Mouse (Mus musculus) limb, embryonic 13.5 days (tissue): ENCODE measurements around the gene Cfap65. TPM values are rescaled to one million over a fixed set of nuclear protein-coding genes. Genes with fewer than 3 reads are reported as not detected.

Experiments used
- ATAC-seq: fragments of 200-750 bp; cut with Nextera tagmentation; 2 replicates; pipeline ENCODE4 v1.8.0; 2017; ENCODE audit warnings: low read depth, moderate number of reproducible peaks, moderate TSS enrichment; ENCODE audit not compliant: low FRiP score
- H3K27ac ChIP-seq: fragments of 300-500 bp; sonication (generic); 2 replicates; pipeline ENCODE4 v1.5.1; 2015; ENCODE audit warnings: inconsistent platforms, mild to moderate bottlenecking, moderate library complexity
- H3K27me3 ChIP-seq: fragments of 300-500 bp; sonication (generic); 2 replicates; pipeline ENCODE4 v1.6.1; 2015; ENCODE audit warnings: mild to moderate bottlenecking, inconsistent platforms
- H3K36me3 ChIP-seq: fragments of 300-500 bp; sonication (generic); 2 replicates; pipeline ENCODE4 v1.6.1; 2015; ENCODE audit warnings: inconsistent platforms, mild to moderate bottlenecking, moderate library complexity
- H3K4me1 ChIP-seq: fragments of 300-500 bp; sonication (generic); 2 replicates; pipeline ENCODE4 v1.6.1; 2015; ENCODE audit warnings: inconsistent platforms
- H3K4me2 ChIP-seq: fragments of 300-500 bp; sonication (generic); replicated peaks from 2 replicates; pipeline ENCODE4 v1.6.1; 2015; ENCODE audit warnings: inconsistent platforms, mild to moderate bottlenecking, moderate library complexity
- H3K4me3 ChIP-seq: fragments of 300-500 bp; sonication (generic); 2 replicates; pipeline ENCODE4 v1.5.1; 2015; ENCODE audit warnings: moderate library complexity, mild to moderate bottlenecking, inconsistent platforms
- H3K9ac ChIP-seq: fragments of 300-500 bp; sonication (generic); 2 replicates; pipeline ENCODE4 v1.6.1; 2015; ENCODE audit warnings: mild to moderate bottlenecking, inconsistent platforms
- H3K9me3 ChIP-seq: fragments of 300-500 bp; sonication (generic); 2 replicates; pipeline ENCODE4 v1.6.1; 2016; ENCODE audit warnings: inconsistent platforms
- WGBS: fragments of 180-500 bp; shearing (Covaris S2); methylation state at CpG from one replicate; pipeline ENCODE4 v1.1.7; 2015; 5-methylcytosine and 5-hydroxymethylcytosine counted together
- microRNA counts: library from miRNA; unstranded; fragments of <30 nt; microRNA quantifications from one replicate; lab custom pipeline; 2016
- microRNA-seq: library from miRNA; unstranded; fragments of <30 nt; microRNA quantifications from one replicate; pipeline ENCODE4, GENCODE M21; 2016
- polyA plus RNA-seq: library from polyadenylated mRNA; unstranded; fragments of >200 nt; fragmentation: Nextera tagmentation; extraction: Ambion mirVana; gene quantifications from 2 replicates; pipeline ENCODE4 v1.2.1, GENCODE M21; 2015

Cfap65 gene
- polyA plus RNA-seq, 1 experiment from 2014 or later = not detected

- peak overlapping the region; percentile 29 for H3K4me3 ChIP-seq
- peaks cover 78% of the 10 kb centered on the region for H3K27me3 ChIP-seq
- H3K9me3 ChIP-seq = no peaks in the 10 kb centered on the region
- H3K4me1 ChIP-seq = peaks cover 30% of the 10 kb centered on the region
- ATAC-seq = no peak
- H3K27ac ChIP-seq = no peak overlapping the region
- peak overlapping the region; percentile 58 for H3K4me2 ChIP-seq
- H3K9ac ChIP-seq = no peak overlapping the region
- 7% methylated on average over 16 of the region's 16 CpGs for WGBS
- no peaks in the 10 kb centered on the region for H3K36me3 ChIP-seq
Observed at GRCm38 (mm10) chr1:74858805-74859204, 76.6 kb downstream of the Cfap65 start.

GRCm38 (mm10) chr1:74858171-74858719 lies 77.2 kb downstream of the Cfap65 start:
- WGBS = under 1% methylated on average over 29 of the region's 29 CpGs
- no peak for ATAC-seq
- Histone ChIP-seq H3K4me1 (peaks cover 30% of the 10 kb centered on the region), H3K27me3 (peaks cover 83% of the 10 kb centered on the region), H3K9me3 (no peaks in the 10 kb centered on the region), H3K9ac (no peak overlapping the region), H3K27ac (no peak overlapping the region), H3K4me2 (peak overlapping the region; percentile 58), H3K4me3 (peak overlapping the region; percentile 29), H3K36me3 (no peaks in the 10 kb centered on the region)

GRCm38 (mm10) chr1:74857677-74858076 lies 77.7 kb downstream of the Cfap65 start:
- 5% methylated on average over 4 of the region's 4 CpGs for WGBS
- H3K4me3 ChIP-seq = peak overlapping the region; percentile 29
- no peak for ATAC-seq
- peaks cover 30% of the 10 kb centered on the region for H3K4me1 ChIP-seq
- H3K9me3 ChIP-seq = no peaks in the 10 kb centered on the region
- H3K27ac ChIP-seq = no peak overlapping the region
- no peak overlapping the region for H3K9ac ChIP-seq
- peak overlapping the region; percentile 58 for H3K4me2 ChIP-seq
- H3K36me3 ChIP-seq = no peaks in the 10 kb centered on the region
- H3K27me3 ChIP-seq = peaks cover 89% of the 10 kb centered on the region

- Histone ChIP-seq H3K4me1 (peaks cover 30% of the 10 kb centered on the region), H3K9me3 (no peaks in the 10 kb centered on the region), H3K9ac (no peak overlapping the region), H3K4me3 (0 out of 2 replicates have a peak overlapping the region, but pooled peaks have one; percentile 3), H3K4me2 (no peak overlapping the region), H3K27me3 (peaks cover 94% of the 10 kb centered on the region), H3K27ac (no peak overlapping the region), H3K36me3 (no peaks in the 10 kb centered on the region)
- 2% methylated on average over 20 of the region's 20 CpGs for WGBS
- no peak for ATAC-seq
Observed at GRCm38 (mm10) chr1:74857201-74857600, 78.2 kb downstream of the Cfap65 start.

GRCm38 (mm10) chr1:74856791-74857190 lies 78.6 kb downstream of the Cfap65 start:
- WGBS = under 1% methylated on average over 7 of the region's 7 CpGs
- no peak overlapping the region for H3K27ac ChIP-seq
- peaks cover 30% of the 10 kb centered on the region for H3K4me1 ChIP-seq
- ATAC-seq = no peak
- no peak overlapping the region; the same call in 1 of the 2 replicates for H3K4me3 ChIP-seq
- no peaks in the 10 kb centered on the region for H3K36me3 ChIP-seq
- H3K9ac ChIP-seq = no peak overlapping the region
- H3K4me2 ChIP-seq = no peak overlapping the region
- H3K9me3 ChIP-seq = no peaks in the 10 kb centered on the region
- H3K27me3 ChIP-seq = peaks cover 94% of the 10 kb centered on the region

- no peak overlapping the region for H3K27ac ChIP-seq
- peak overlapping the region; percentile 97 for H3K4me2 ChIP-seq
- no peaks in the 10 kb centered on the region for H3K36me3 ChIP-seq
- H3K9ac ChIP-seq = no peak overlapping the region
- peaks cover 30% of the 10 kb centered on the region for H3K4me1 ChIP-seq
- WGBS = 2% methylated on average over 11 of the region's 11 CpGs
- H3K27me3 ChIP-seq = peaks cover 97% of the 10 kb centered on the region
- peak overlapping the region; percentile 72 for H3K4me3 ChIP-seq
- no peak for ATAC-seq
- H3K9me3 ChIP-seq = no peaks in the 10 kb centered on the region
Observed at GRCm38 (mm10) chr1:74856439-74856720, 79.0 kb downstream of the Cfap65 start.

- H3K9ac ChIP-seq = no peak overlapping the region
- ATAC-seq = no peak
- under 1% methylated on average over 72 of the region's 74 CpGs for WGBS
- peak overlapping the region; percentile 72 for H3K4me3 ChIP-seq
- peaks cover 99% of the 10 kb centered on the region for H3K27me3 ChIP-seq
- H3K4me1 ChIP-seq = peaks cover 30% of the 10 kb centered on the region
- H3K36me3 ChIP-seq = no peaks in the 10 kb centered on the region
- peak overlapping the region; percentile 97 for H3K4me2 ChIP-seq
- no peak overlapping the region for H3K27ac ChIP-seq
- H3K9me3 ChIP-seq = no peaks in the 10 kb centered on the region
Observed at GRCm38 (mm10) chr1:74855651-74856438, 79.6 kb downstream of the Cfap65 start.

GRCm38 (mm10) chr1:74855156-74855555 lies 80.2 kb downstream of the Cfap65 start:
- no peak for ATAC-seq
- Histone ChIP-seq H3K9ac (peak overlapping the region; percentile 66), H3K27me3 (peaks cover 99% of the 10 kb centered on the region), H3K9me3 (no peaks in the 10 kb centered on the region), H3K27ac (no peak overlapping the region), H3K4me2 (peak overlapping the region; percentile 97), H3K36me3 (no peaks in the 10 kb centered on the region), H3K4me1 (peaks cover 30% of the 10 kb centered on the region), H3K4me3 (peak overlapping the region; percentile 72)
- under 1% methylated on average over 47 of the region's 48 CpGs for WGBS

- Histone ChIP-seq H3K4me3 (peak within 1 kb of the TSS; percentile 72), H3K27ac (no peak within 1 kb of the TSS), H3K4me2 (peak within 1 kb of the TSS; percentile 97), H3K9ac (peak within 1 kb of the TSS; percentile 66), H3K9me3 (no peaks in the 10 kb centered on the region), H3K36me3 (no peaks in the 10 kb centered on the region), H3K4me1 (peaks cover 30% of the 10 kb centered on the region), H3K27me3 (peaks cover 99% of the 10 kb centered on the region)
- ATAC-seq = peak; percentile 96
- WGBS = 4% methylated on average over 24 of the region's 39 CpGs
Observed at GRCm38 (mm10) chr1:74854306-74855056, 80.9 kb downstream of the Cfap65 start, which contains the start of gene Cdk5r2. Gene Cdk5r2 (plus strand): TSS chr1:74854934.

MicroRNAs within 50 kb of the gene (microRNA counts, 519-probe panel; counts per million panel counts)
- 2,242 counts per million, percentile 31 among the panel's probes with 10 or more counts for microRNA mmu-miR-375 (lab: Ali Mortazavi, UCI)

Small RNA genes lying within 50 kb of the gene (microRNA-seq; reads per million reads assigned to microRNA genes)
- gene Mir375 = 775 reads per million, percentile 73 among the genes with 10 or more reads in this experiment

Other genes with a start within 250 kb of the Cfap65 start
- 12.7 and 14.1 TPM in 2 replicates for gene Cyp27a1, start 222.0 kb downstream of the Cfap65 start, polyA plus RNA-seq
- gene Prkag3, start 186.4 kb downstream of the Cfap65 start, polyA plus RNA-seq = 1.9 and 2.1 TPM in 2 replicates
- 39.7 and 51.8 TPM in 2 replicates for gene Wnt6, start 163.7 kb downstream of the Cfap65 start, polyA plus RNA-seq
- gene Wnt10a, start 144.1 kb downstream of the Cfap65 start, polyA plus RNA-seq = 3.9 and 4.5 TPM in 2 replicates
- 0.11 TPM in 1 of 2 replicates, not detected in the other for gene Cdk5r2, start 80.7 kb downstream of the Cfap65 start, polyA plus RNA-seq
- 0.11 TPM in 1 of 2 replicates, not detected in the other for gene Fev, start 50.2 kb downstream of the Cfap65 start, polyA plus RNA-seq
- not detected in 2 replicates for gene Cryba2, start 42.5 kb downstream of the Cfap65 start, polyA plus RNA-seq
- 8.4 and 8.6 TPM in 2 replicates for gene Ihh, start 16.1 kb upstream of the Cfap65 start, polyA plus RNA-seq
- 11.8 and 12.7 TPM in 2 replicates for gene Nhej1, start 189.6 kb upstream of the Cfap65 start, polyA plus RNA-seq
- 0.15 TPM in 2 replicates for gene Slc23a3, start 198.3 kb upstream of the Cfap65 start, polyA plus RNA-seq
- 47.7 and 49.4 TPM in 2 replicates for gene Cnppd1, start 207.1 kb upstream of the Cfap65 start, polyA plus RNA-seq
- gene Retreg2, start 207.2 kb upstream of the Cfap65 start, polyA plus RNA-seq = 36.4 and 38.3 TPM in 2 replicates
- 36.3 and 36.8 TPM in 2 replicates for gene Zfand2b, start 233.0 kb upstream of the Cfap65 start, polyA plus RNA-seq
- 39.5 and 40.9 TPM in 2 replicates for gene Abcb6, start 244.8 kb upstream of the Cfap65 start, polyA plus RNA-seq